Mouse (Mus musculus): ENCODE measurements around the gene Gtdc1. TPM values are rescaled to one million over a fixed set of nuclear protein-coding genes. Genes with fewer than 3 reads are reported as not detected.

Gtdc1 gene
- polyA plus RNA-seq, 1 experiment from 2014 or later: 17.4 TPM

DNA sequence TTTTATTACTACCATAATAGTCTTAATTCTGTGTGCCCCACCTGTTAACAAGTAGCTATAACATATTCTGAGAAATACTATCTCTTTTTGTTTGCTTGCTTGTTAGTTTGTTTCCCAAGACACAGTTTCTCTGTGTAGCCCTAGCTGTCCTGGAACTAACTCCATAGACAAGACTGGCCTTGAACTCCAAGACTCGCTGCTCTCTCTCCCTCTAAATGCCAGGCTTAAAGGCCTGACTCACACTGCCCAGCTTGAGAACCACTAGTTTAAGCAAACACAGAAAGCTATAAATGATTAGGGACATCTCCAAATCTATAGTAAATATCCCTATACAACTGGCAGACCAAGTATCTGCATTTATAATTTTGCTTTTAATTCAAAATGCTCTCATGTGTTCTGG, 8.1 kb downstream of the Gtdc1 start:
- no peaks in the 10 kb centered on the region for H3K4me1 ChIP-seq (ENCODE audit: control insufficient read depth, insufficient read depth, low read length)
- no peak overlapping the region for H3K4me2 ChIP-seq (ENCODE audit: low read length)
- H3K27ac ChIP-seq (ENCODE audit: low read length): no peak overlapping the region
- ATAC-seq: no peak
- no peaks in the 10 kb centered on the region for H3K9me3 ChIP-seq (replicated peaks; ENCODE audit: control insufficient read depth, low read length, poor library complexity, severe bottlenecking)
- no peak overlapping the region for H3K9ac ChIP-seq (ENCODE audit: low read depth, low read length)
- no peaks in the 10 kb centered on the region for H3K27me3 ChIP-seq (ENCODE audit: control insufficient read depth, insufficient read depth, low read depth, low read length)
- no peaks in the 10 kb centered on the region for H3K36me3 ChIP-seq (ENCODE audit: control insufficient read depth, insufficient read depth, low read length)
- H3K4me3 ChIP-seq (ENCODE audit: low read depth, low read length): no peak overlapping the region
- whole genome bisulfite sequencing: 77% methylated on average over 1 of the region's 1 CpGs

DNA sequence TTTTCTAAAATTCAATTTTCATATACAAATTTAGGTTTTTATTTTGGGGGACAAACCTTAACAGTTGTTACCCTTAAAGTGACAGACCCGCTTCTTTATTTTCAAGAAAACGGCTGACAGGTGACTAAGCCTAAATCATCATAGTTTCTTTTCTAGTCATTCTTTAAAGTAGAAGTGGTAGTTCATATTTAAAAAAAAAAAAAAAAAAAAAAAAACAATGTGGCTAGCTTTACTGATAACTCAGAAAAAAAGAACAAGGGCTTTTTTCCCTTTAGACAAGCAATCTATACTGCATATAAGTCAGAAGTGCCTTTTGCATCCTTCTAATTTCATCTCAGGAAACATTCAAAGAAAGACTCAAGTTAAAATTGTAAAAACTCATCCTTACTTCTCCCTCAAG, 8.7 kb downstream of the Gtdc1 start:
- Histone ChIP-seq H3K9ac (ENCODE audit: low read depth, low read length) (no peak overlapping the region), H3K9me3 (replicated peaks; ENCODE audit: control insufficient read depth, low read length, poor library complexity, severe bottlenecking) (no peaks in the 10 kb centered on the region), H3K4me3 (ENCODE audit: low read depth, low read length) (no peak overlapping the region), H3K4me2 (ENCODE audit: low read length) (no peak overlapping the region), H3K27ac (ENCODE audit: low read length) (no peak overlapping the region), H3K36me3 (ENCODE audit: control insufficient read depth, insufficient read depth, low read length) (no peaks in the 10 kb centered on the region), H3K27me3 (ENCODE audit: control insufficient read depth, insufficient read depth, low read depth, low read length) (no peaks in the 10 kb centered on the region), H3K4me1 (ENCODE audit: control insufficient read depth, insufficient read depth, low read length) (no peaks in the 10 kb centered on the region)
- no peak for ATAC-seq
- 99% methylated on average over 2 of the region's 2 CpGs for WGBS

DNA sequence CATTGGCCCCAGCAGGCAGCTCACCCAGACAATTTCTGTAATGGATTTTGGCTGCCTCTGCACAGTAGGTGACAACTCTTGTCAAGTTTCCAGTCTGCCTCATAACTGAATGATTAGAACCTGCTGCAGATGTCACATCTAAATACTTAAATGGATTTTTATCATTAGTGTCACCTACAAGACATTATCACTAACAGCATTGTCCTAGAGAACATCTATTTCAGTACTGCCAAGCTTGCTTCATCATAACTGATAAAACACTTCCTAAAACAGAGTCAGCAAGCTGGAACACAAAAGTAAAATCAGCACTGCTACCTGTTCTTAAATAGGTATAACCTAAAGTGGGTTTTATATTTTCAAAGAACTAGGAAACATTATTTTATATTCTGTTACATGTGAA, 11.2 kb downstream of the Gtdc1 start:
- ATAC-seq: no peak
- Histone ChIP-seq H3K36me3 (ENCODE audit: control insufficient read depth, insufficient read depth, low read length) (no peaks in the 10 kb centered on the region), H3K9me3 (replicated peaks; ENCODE audit: control insufficient read depth, low read length, poor library complexity, severe bottlenecking) (no peaks in the 10 kb centered on the region), H3K27ac (ENCODE audit: low read length) (no peak overlapping the region), H3K4me2 (ENCODE audit: low read length) (no peak overlapping the region), H3K27me3 (ENCODE audit: control insufficient read depth, insufficient read depth, low read depth, low read length) (no peaks in the 10 kb centered on the region), H3K9ac (ENCODE audit: low read depth, low read length) (no peak overlapping the region), H3K4me3 (ENCODE audit: low read depth, low read length) (no peak overlapping the region), H3K4me1 (ENCODE audit: control insufficient read depth, insufficient read depth, low read length) (no peaks in the 10 kb centered on the region)

DNA sequence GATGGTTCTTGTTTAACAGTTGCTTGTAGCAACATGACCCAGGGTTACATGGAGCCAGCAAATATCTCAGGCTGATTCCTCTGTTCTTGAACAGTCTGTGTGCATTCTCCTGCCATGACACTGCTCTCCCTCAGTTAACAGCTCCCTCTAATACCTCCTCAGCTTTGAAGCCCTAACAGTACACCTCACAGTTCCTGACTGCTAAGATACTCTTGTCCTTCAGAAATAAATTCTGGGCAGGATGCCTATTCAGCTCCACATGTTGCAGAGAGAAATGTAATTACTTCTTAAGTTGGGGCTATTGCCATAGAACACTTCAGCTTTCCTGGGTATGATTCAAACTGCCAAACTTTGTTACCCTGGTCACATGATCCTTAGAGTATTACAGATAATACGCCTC, 29.7 kb downstream of the Gtdc1 start:
- ATAC-seq: no peak
- Histone ChIP-seq H3K9ac (ENCODE audit: low read depth, low read length) (no peak overlapping the region), H3K36me3 (ENCODE audit: control insufficient read depth, insufficient read depth, low read length) (no peaks in the 10 kb centered on the region), H3K27me3 (ENCODE audit: control insufficient read depth, insufficient read depth, low read depth, low read length) (no peaks in the 10 kb centered on the region), H3K27ac (ENCODE audit: low read length) (no peak overlapping the region), H3K4me2 (ENCODE audit: low read length) (no peak overlapping the region), H3K4me1 (ENCODE audit: control insufficient read depth, insufficient read depth, low read length) (no peaks in the 10 kb centered on the region), H3K4me3 (ENCODE audit: low read depth, low read length) (no peak overlapping the region), H3K9me3 (replicated peaks; ENCODE audit: control insufficient read depth, low read length, poor library complexity, severe bottlenecking) (no peaks in the 10 kb centered on the region)
- 95% methylated on average over 1 of the region's 1 CpGs for WGBS

DNA sequence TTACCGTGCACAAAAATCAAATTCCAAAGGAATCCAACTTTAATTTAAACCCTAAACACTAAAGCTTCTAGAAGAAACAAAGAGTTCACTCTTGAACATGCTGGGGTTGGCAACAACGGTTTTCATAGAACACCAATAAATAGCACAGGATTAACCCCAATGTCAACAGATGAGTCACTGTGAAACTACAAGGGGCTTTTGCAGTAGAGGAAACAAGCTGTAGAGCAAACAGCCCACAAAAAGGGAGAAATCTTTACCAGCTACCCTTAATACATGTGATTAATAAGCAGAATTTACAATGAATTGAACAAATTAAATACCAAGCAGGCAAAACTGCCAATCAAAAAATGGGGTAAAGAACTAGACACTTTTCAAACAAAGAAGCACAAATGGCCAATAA, 53.7 kb downstream of the Gtdc1 start:
- Histone ChIP-seq H3K36me3 (ENCODE audit: control insufficient read depth, insufficient read depth, low read length) (no peaks in the 10 kb centered on the region), H3K27me3 (ENCODE audit: control insufficient read depth, insufficient read depth, low read depth, low read length) (no peaks in the 10 kb centered on the region), H3K9me3 (replicated peaks; ENCODE audit: control insufficient read depth, low read length, poor library complexity, severe bottlenecking) (no peaks in the 10 kb centered on the region), H3K4me1 (ENCODE audit: control insufficient read depth, insufficient read depth, low read length) (no peaks in the 10 kb centered on the region), H3K4me2 (ENCODE audit: low read length) (no peak overlapping the region), H3K4me3 (ENCODE audit: low read depth, low read length) (no peak overlapping the region), H3K9ac (ENCODE audit: low read depth, low read length) (no peak overlapping the region), H3K27ac (ENCODE audit: low read length) (no peak overlapping the region)
- ATAC-seq: no peak
- 44% methylated on average over 2 of the region's 2 CpGs for WGBS

DNA sequence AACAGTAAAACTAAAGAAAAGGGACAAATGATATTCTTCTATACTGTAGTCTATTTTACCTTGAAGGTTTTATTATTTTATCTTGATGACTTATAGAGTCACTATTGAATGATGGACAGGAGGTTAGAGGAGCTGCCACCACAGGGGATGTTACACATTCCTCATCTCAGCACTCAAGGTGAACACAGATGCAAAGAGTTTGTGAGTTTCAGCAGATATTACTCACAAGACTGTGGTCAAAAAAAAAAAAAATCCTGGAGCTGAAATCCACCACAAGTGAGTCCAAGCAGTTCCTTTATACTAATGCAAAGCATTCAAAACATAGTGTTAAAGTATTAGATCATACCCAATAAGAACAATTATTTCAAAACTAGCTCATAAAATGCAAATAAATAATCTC, 62.7 kb downstream of the Gtdc1 start:
- Histone ChIP-seq H3K9ac (ENCODE audit: low read depth, low read length) (no peak overlapping the region), H3K4me3 (ENCODE audit: low read depth, low read length) (no peak overlapping the region), H3K27me3 (ENCODE audit: control insufficient read depth, insufficient read depth, low read depth, low read length) (no peaks in the 10 kb centered on the region), H3K27ac (ENCODE audit: low read length) (no peak overlapping the region), H3K9me3 (replicated peaks; ENCODE audit: control insufficient read depth, low read length, poor library complexity, severe bottlenecking) (no peaks in the 10 kb centered on the region), H3K4me2 (ENCODE audit: low read length) (no peak overlapping the region), H3K36me3 (ENCODE audit: control insufficient read depth, insufficient read depth, low read length) (no peaks in the 10 kb centered on the region), H3K4me1 (ENCODE audit: control insufficient read depth, insufficient read depth, low read length) (no peaks in the 10 kb centered on the region)
- ATAC-seq: no peak

DNA sequence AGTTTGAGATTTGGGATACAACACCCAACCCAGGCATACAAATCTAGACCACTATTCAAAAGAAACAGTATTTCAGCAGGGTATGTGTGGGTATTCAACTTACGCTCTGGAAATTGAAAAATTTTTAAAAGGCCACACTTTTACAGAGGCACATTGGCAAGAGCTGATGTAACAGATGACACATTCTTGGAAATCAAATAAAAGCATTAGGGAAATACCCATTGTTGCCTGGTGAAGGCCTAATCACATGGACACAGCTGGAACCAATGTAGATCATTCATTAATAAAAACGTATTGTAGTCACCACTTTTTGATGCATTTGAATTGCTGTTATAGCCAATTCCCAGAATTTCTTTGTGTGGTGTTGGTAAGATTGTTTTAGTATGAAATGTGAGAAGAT, 73.0 kb downstream of the Gtdc1 start:
- peaks cover 9% of the 10 kb centered on the region for H3K9me3 ChIP-seq (replicated peaks; ENCODE audit: control insufficient read depth, low read length, poor library complexity, severe bottlenecking)
- no peaks in the 10 kb centered on the region for H3K4me1 ChIP-seq (ENCODE audit: control insufficient read depth, insufficient read depth, low read length)
- no peaks in the 10 kb centered on the region for H3K27me3 ChIP-seq (ENCODE audit: control insufficient read depth, insufficient read depth, low read depth, low read length)
- no peak overlapping the region for H3K9ac ChIP-seq (ENCODE audit: low read depth, low read length)
- no peak overlapping the region for H3K4me2 ChIP-seq (ENCODE audit: low read length)
- no peaks in the 10 kb centered on the region for H3K36me3 ChIP-seq (ENCODE audit: control insufficient read depth, insufficient read depth, low read length)
- no peak overlapping the region for H3K27ac ChIP-seq (ENCODE audit: low read length)
- no peak for ATAC-seq
- 57% methylated on average over 2 of the region's 2 CpGs for WGBS
- H3K4me3 ChIP-seq (ENCODE audit: low read depth, low read length): no peak overlapping the region

DNA sequence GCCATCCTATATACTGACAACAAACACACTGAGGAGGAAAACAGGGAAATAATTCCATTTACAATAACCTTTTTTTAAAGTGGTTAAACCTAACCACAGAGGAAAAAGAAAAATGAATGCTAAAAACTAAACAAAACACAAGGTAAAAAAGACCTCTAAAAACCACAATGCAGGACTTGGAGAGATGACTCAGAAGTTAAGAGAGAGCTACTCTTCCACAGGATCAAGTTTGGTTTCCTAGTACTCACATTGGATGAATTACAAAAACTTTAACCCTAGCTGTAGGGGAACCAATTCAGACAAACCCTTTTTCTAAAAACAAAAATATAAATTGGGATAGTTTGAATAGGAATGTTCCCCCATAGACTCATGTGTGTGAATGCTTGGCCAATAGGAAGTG, 77.8 kb downstream of the Gtdc1 start:
- H3K27me3 ChIP-seq (ENCODE audit: control insufficient read depth, insufficient read depth, low read depth, low read length): no peaks in the 10 kb centered on the region
- no peak overlapping the region for H3K4me2 ChIP-seq (ENCODE audit: low read length)
- H3K4me3 ChIP-seq (ENCODE audit: low read depth, low read length): no peak overlapping the region
- no peak for ATAC-seq
- H3K4me1 ChIP-seq (ENCODE audit: control insufficient read depth, insufficient read depth, low read length): no peaks in the 10 kb centered on the region
- peaks cover 9% of the 10 kb centered on the region for H3K9me3 ChIP-seq (replicated peaks; ENCODE audit: control insufficient read depth, low read length, poor library complexity, severe bottlenecking)
- H3K36me3 ChIP-seq (ENCODE audit: control insufficient read depth, insufficient read depth, low read length): no peaks in the 10 kb centered on the region
- no peak overlapping the region for H3K27ac ChIP-seq (ENCODE audit: low read length)
- no peak overlapping the region for H3K9ac ChIP-seq (ENCODE audit: low read depth, low read length)

DNA sequence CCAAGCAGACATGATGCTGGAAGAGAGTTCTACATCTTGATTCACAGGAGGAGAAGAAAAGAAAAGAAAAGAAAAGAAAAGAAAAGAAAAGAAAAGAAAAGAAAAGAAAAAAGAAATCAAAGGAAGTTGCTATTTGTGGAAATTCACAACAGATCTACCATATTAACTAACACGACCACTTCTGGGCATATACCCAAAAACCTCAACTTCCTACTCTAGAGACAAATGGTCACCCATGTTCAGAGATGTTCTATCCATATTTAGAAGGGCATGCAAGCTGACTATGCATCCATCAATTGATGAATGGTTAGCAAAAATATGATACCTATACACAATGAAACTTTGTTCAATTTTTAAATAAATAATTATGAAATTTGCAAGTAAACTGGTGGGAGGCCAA, 79.3 kb downstream of the Gtdc1 start:
- H3K4me3 ChIP-seq (ENCODE audit: low read depth, low read length): no peak overlapping the region
- H3K9me3 ChIP-seq (replicated peaks; ENCODE audit: control insufficient read depth, low read length, poor library complexity, severe bottlenecking): peaks cover 9% of the 10 kb centered on the region
- WGBS: 87% methylated on average over 1 of the region's 1 CpGs
- H3K4me1 ChIP-seq (ENCODE audit: control insufficient read depth, insufficient read depth, low read length): no peaks in the 10 kb centered on the region
- H3K27me3 ChIP-seq (ENCODE audit: control insufficient read depth, insufficient read depth, low read depth, low read length): no peaks in the 10 kb centered on the region
- no peak for ATAC-seq
- no peak overlapping the region for H3K4me2 ChIP-seq (ENCODE audit: low read length)
- H3K27ac ChIP-seq (ENCODE audit: low read length): no peak overlapping the region
- H3K36me3 ChIP-seq (ENCODE audit: control insufficient read depth, insufficient read depth, low read length): no peaks in the 10 kb centered on the region
- H3K9ac ChIP-seq (ENCODE audit: low read depth, low read length): no peak overlapping the region

DNA sequence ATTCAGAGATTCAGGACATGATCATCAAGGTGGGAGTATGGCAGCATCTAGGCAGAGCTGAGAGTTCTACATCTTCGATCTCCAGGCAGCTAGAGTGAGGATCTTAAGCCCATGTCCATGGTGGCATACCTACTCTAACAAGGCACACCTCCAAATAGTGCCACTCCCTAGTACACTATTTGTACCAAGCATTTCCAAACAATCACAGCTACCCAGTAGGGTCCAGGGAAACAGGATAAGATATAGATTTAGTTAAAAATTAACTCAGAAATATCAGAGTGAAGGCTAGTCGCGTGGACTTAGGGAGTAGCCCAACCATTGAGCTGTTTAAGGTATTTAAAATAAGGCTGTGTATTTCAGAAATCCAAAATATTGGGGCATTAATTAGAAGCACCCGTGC, 82.0 kb downstream of the Gtdc1 start:
- Histone ChIP-seq H3K36me3 (ENCODE audit: control insufficient read depth, insufficient read depth, low read length) (no peaks in the 10 kb centered on the region), H3K27ac (ENCODE audit: low read length) (no peak overlapping the region), H3K4me2 (ENCODE audit: low read length) (no peak overlapping the region), H3K9me3 (replicated peaks; ENCODE audit: control insufficient read depth, low read length, poor library complexity, severe bottlenecking) (no peaks in the 10 kb centered on the region), H3K9ac (ENCODE audit: low read depth, low read length) (no peak overlapping the region), H3K27me3 (ENCODE audit: control insufficient read depth, insufficient read depth, low read depth, low read length) (no peaks in the 10 kb centered on the region), H3K4me1 (ENCODE audit: control insufficient read depth, insufficient read depth, low read length) (no peaks in the 10 kb centered on the region), H3K4me3 (ENCODE audit: low read depth, low read length) (no peak overlapping the region)
- WGBS: 94% methylated on average over 4 of the region's 4 CpGs
- no peak for ATAC-seq
